Mouse (Mus musculus) CD4-positive, CD25-positive, alpha-beta regulatory T cell, adult 4 months (primary cell): ENCODE results near the gene Snca. TPM values are rescaled to one million over a fixed set of nuclear protein-coding genes. Genes with fewer than 3 reads are reported as not detected.
"Not testable (repeated sequence)": the region's sequence is repeated elsewhere in the genome, so short reads cannot be mapped to it uniquely, and the experiment has no call there.

ENCODE experiments used
- ATAC-seq: one replicate; pipeline ENCODE4 v1.8.0; 2017
- polyA plus RNA-seq, 2 experiments: library from polyadenylated mRNA; unstranded; fragments of 100-300 nt; shearing (Covaris generic); gene quantifications; one replicate each; pipeline ENCODE4 v1.2.1; 2017

The Snca gene
- polyA plus RNA-seq, 2 experiments from 2014 or later = not detected

GRCm38 (mm10) chr6:60709997-60710471, 119.6 kb downstream of the Snca start:
- no peak for ATAC-seq

GRCm38 (mm10) chr6:60698072-60698471, 131.6 kb downstream of the Snca start:
- ATAC-seq = no peak

- ATAC-seq = not testable (repeated sequence)
Measured at GRCm38 (mm10) chr6:60687048-60687447, 142.6 kb downstream of the Snca start.

- ATAC-seq = no peak
Measured at GRCm38 (mm10) chr6:60682233-60682632, 147.4 kb downstream of the Snca start.

Other genes with a start within 250 kb of the Snca start
- not detected for gene Mmrn1, start 95.1 kb upstream of the Snca start, polyA plus RNA-seq